Mouse (Mus musculus) megakaryocyte progenitor cell, adult 5-6 weeks (primary cell): ENCODE data around the gene Ksr2. TPM values are rescaled to one million over a fixed set of nuclear protein-coding genes. Genes with fewer than 3 reads are reported as not detected.

Source experiments
- ATAC-seq: replicated peaks from 2 replicates; pipeline ENCODE4 v1.8.0; 2016; ENCODE audit warnings: mild to moderate bottlenecking, moderate TSS enrichment, inconsistent platforms; ENCODE audit not compliant: poor library complexity
- total RNA-seq, 2 experiments: library from RNA; stranded (forward) in 1 of 2; stranded (reverse) in 1 of 2; fragments of 157-497, 149-512 nt in 1 of 2; fragments of 200-1000 nt in 1 of 2; gene quantifications; 2 replicates each; pipeline versions ENCODE4 v1.2.3 to v1.2.4; 2015 to 2017

Gene Ksr2
- total RNA-seq (2015) = 0.25 and 0.27 TPM in 2 replicates
- total RNA-seq (2017) = 0.03 and 0.17 TPM in 2 replicates

DNA sequence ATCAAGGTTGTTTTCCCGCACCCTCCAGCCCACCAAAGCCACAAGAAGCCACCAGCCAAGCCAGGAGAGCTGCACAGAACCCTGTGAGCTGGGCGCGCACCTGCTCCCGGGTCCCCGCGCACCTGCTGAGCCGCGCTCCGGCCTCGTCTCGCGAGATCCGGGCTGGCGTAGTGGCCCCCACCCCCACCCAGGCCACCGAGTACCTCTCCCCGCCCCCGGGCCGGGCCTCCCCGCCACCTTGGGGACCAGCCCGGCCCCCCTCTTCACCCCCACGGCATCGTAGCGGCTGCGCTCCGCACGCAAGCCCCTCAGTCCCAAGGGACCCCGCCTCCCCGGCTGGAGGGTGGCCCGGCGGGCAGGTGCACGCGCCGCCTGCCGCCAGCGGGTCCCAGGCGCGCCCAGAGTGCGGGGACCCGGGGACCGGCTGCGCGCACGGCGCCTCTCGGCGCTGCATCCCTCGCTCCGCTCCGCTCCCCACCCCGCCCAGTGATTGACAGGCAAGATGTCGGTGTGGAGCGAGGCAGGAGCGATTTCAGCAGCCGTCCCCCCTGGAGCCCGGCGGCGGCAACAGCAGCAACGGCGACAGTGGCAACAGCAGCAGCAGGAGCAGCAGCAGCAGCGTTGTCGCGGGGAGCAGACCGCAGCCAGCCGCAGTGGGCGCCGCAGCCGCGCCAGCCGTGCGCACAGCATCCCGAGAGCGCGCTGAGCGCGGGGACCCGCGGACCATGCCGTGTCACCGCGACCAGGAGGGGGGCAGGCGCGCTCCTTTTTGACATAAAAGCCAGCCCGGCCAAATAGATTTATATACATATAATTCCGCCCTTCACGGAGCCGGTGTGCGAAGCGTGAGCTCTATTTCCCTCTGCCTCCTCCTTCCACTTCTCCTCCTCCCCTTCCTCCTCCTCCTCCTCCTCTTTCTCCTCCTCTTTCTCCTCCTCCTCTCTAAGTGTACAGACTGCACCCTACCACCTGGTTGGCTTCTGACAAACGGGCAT lies at the start of gene Ksr2:
Gene Ksr2, plus strand, starts transcription at position 494 of the 995 bp plus-strand sequence.
- ATAC-seq = peak; percentile 42

DNA sequence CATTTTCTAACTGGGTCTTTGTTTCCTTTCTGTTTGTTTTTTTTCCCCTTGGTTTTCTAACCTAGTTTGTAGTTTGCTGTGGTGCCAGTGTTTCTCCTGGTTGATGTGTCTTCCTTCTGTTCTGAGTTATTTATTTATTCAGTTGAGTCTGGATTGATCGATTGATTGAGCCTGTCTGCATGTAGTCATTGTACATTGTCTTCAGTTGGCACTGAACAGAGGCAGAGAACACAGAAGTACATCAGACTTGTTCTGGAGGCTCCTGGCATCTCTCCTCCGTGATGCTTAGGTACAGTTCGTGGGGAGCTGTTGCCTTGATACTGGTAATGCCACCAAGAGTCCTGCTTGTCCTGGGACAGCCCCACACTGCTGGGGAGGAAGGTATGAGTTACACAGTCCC lies 49.0 kb upstream of the Ksr2 start:
- ATAC-seq = no peak

DNA sequence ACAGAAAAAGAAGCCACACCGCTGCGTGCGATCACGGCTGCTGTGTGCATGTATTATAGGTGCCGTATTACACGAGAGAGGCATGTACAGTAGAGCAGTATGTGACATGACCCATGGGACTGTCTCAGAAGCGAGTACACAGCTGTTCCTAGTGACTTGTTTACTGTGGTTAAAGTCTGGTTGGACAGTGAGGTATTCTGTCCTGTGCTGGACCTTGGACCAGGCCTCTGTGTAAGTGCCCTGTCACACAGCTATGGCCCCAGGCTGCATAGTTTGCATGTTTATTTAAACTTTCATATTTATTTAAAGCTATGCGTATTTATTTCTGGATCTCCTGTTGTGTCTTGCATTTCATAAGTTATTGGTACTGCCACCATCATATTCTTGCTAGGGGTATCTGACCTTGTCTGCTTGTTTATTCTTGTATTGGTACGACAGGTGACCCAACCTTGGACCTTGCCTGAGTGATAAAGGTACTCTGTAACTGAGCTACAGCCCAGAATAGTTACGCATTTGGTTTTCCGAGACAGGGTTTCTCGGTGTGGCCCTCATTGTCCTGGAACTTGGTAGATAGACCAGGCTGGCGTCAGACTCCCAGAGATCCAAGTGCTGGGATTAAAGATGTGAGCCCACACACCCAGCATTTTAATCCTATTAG lies 47.8 kb upstream of the Ksr2 start:
- no peak for ATAC-seq

DNA sequence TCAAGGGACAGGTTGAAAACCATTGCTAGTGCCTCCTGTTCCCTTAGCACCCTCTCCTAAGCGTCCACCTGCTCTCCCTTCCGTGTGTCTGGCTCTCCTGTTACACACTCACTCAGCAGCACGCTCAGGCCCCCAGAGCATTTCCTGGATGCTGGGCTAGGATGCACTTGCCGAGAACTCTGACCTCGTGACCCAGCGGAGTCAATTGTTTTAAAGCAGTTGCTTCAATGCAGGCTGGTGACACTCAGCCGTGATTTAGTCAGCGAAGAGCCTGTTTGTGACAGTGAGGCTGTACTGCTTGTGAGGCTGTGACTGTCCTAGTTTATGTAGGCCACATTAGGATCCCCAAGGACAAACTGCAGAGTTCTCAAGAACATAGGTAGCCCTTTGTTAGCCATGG lies 46.6 kb upstream of the Ksr2 start:
- ATAC-seq = no peak

DNA sequence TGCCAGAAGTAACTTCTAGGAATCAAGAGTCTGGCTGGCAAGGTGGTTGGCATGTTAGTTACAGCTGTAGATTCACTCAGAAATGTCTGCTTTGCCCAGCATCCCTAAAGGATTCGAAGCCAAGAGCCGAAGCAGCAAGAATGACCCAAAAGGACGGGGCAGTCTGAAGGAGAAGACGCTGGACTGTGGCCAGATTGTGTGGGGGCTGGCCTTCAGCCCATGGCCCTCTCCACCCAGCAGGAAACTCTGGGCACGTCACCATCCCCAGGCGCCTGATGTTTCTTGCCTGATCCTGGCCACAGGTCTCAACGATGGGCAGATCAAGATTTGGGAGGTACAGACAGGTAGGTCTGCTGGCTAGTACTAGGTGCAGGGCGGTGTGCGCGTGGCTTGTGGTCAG lies 43.2 kb upstream of the Ksr2 start:
- no peak for ATAC-seq

DNA sequence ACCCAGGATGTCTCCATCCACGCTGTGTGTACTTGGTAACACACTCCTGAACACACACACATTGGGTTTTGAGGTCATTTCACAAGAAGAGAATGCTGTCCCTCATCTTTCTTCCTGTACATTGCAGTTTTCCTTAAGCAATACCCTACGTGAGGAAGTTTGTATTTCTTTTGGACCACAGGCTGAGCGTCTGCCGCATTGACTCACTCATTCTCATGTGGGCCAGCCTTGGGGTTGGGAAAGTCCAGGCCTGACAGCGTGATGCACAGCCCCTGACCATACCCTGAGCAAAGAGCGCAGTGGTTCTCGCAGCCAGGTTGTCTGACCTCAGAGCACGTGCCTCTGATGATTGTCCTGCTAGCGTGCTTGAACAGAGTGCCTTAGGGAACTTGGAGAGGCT lies 40.4 kb upstream of the Ksr2 start:
- peak; percentile 53 for ATAC-seq

DNA sequence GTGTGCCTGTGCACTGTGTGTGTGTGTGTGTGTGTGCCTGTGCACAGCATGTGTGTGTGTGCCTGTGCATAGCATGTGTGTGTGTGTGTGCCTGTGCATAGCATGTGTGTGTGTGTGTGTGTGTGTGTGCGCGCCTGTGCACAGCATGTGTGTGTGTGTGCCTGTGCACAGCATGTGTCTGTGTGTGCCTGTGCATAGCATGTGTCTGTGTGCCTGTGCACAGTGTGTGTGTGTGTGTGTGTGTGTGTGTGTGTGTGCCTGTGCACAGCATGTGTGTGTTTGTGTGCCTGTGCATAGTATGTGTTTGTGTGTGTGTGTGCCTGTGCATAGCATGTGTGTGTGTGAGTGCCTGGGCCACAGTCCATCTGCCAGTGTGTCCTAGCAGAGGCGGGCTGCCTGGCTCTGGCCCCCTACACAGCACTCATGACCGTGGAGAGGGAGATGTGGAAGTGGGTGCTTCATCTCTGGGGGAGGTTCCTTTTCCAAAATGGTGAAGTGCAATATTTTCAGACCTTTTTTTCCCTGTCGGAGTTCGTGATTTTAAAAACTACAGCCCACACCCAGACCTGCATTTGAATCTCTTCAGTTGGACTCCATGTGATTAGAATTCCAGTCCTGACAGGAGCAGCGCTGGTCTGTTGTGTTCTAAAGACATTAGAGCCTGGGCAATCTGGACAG lies 39.3 kb upstream of the Ksr2 start:
- ATAC-seq = no peak

DNA sequence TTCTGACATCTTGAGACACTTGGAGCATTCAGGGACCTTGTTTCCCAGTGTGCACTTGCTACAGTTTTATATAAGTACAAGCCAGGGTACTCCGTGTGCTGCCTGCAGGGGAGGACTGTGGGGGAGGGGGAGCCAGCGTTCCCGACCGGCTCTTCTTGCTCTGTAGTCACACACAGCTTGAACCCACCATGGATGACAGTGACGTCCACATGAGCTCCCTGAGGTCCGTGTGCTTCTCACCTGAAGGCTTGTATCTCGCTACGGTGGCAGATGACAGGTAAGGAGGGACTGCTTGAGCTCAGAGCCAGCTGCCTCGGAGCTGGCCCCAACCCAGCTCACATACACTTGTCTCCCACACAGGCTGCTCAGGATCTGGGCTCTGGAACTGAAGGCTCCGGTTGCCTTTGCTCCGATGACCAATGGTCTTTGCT lies 37.5 kb upstream of the Ksr2 start:
- ATAC-seq = no peak

DNA sequence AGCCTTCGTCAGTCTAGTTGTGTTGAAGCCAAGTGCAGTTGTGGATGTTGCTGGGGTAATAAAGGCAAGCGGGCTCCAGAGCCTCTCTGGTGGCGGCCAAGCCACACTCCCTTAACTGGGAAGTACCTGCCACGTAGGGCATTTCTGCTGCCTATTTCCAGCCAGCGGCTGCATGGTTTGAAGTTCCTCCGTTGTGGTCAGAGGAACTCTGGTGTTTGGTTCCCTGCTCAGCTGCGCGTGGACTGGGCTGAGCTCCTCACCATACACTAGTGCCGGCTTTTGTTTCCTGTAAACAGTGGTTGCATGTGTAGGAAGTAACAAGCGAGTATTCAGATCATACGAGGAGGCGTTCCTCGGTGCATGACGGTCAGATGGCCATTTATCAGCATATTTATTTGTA lies 36.1 kb upstream of the Ksr2 start:
- ATAC-seq = peak; percentile 38

DNA sequence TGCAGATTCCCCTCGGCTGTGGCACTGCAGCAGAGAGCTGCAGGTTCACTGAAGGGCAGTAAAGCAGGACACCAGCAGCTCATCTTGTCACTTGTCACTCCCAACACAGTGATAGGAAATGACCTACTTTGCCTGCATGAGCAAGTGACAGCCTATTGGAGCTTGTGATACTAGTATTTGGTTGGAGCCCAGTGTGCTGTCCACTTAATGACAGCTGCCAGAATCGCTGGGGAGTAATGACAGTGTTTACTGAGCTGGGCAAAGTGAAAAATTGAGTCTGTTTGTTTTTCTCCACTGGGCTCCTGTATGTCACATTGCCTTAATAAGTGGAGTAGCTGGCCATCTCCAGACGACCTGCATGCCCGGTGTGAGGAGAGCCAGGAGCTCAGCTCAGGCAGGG lies 33.6 kb upstream of the Ksr2 start:
- ATAC-seq = no peak

DNA sequence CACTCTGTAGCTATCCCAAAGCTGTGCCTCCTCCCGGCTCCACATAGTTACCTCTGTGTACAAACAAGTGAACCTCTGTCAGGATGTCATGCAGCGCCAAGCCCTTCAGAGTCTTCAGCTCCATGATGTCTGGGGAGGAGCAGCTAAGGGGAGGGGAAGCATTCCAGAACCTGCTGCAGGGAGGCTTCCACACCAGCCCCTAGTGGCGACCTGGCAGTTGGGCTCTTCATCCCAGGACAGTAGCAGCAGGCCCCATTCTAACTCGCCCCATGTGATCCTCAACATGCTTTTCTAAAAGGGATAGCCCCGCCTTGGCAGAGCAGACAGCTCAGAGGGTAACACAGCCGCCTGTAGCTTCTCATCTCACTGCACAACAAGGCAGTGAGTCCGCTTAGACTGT lies 32.0 kb upstream of the Ksr2 start:
- no peak for ATAC-seq

DNA sequence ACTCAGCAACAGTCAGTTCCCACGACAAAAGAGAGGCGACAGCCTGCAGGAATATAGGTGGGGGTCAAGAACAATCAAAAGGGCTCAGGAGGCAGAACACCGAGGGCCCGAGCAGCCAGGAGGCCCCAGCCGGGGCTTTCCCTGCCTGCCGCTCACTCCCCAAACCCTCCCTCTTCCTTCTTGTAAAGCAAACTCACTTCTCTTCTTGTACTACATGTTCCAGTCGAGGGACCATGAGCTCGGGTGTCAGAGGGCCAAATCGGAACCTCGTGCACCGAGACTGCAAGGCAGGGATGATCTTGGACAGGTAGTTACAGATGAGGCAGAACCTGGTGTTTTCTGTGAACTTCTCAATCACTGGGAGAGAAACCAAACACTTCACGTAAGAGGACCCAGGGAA lies 30.6 kb upstream of the Ksr2 start:
- ATAC-seq = no peak

DNA sequence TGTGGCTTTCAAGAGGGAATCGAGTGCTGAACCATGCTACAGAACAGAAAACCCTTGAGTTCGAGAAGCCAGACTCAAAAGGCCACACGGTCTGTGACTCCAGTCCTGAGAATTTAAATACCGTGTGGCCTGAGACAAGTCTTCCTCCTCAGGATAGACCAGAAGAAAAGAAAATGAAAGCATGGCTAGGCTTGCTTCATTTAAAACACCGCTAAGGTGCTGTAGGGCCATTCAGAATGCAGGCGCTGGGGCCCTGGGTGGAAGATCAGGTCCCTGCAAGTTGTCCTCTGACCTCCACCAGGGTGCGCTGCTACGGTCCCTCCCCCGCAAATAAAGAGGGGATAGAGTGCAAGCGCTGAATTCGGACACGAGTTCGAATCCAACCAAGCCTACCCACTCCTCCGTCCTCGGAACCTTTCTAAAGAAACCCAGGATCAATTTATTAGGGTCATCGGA lies 25.5 kb upstream of the Ksr2 start:
- ATAC-seq = peak; percentile 72

DNA sequence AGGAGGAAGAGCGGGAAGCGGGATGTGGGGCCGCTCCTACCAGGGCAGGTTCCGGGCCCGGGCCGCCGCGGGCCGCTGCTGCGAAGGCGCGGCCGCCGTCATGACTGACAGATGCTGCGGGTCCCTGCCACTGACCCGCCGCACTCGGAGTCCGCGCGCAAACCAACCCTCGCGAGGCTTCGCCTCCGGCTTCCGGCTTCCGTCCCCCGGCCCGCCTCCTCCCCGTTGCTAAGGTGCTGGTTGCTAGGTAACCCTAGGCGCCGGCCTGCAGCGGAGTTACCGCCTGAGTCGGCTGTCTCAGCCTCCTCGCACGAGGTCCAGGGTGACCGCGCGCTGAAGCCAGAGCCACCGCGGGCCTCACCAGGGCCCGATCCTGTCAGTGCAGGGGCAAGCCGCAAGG lies 24.9 kb upstream of the Ksr2 start, which contains the start of gene Rfc5:
Gene Rfc5, minus strand, starts transcription at position 171 of the 400 bp plus-strand sequence.
- peak; percentile 92 for ATAC-seq

DNA sequence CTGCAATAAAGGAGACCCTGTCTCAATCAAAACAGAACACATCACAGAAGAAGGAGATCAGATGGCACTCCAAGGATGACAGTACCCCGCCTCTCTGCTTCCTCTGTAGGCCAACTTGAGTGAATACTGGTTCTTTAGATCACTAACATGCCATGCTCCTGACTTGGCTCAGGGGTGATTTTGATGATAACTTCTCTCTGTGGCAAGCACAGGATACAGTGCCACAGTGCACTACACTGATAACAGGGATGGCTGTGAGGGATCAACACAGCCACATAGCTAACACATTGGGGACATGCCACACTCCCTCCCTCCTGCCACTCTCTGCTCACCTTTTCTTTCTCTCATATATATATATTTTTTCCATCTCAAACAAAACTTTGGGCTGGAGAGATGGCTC lies 22.9 kb upstream of the Ksr2 start:
- peak; percentile 64 for ATAC-seq

DNA sequence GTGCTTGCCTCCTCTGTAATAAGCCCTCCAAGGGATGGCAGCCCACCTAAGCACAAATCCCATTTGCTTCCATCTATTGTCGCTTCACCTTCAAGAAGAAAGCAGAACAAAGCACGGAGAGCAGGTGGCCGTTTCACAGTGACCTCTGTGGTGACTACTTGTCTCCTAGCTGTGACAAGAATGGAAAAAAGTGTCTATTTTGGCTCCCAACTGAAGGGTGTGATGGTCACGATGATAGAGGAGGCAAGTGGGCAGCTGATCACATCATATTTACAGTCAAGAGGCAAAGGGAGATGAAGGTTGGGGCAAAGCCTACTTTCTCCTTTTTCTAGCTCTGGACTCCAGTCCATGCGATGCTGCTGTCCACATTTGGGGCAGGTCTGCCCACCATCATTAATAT lies 18.0 kb upstream of the Ksr2 start:
- no peak for ATAC-seq

DNA sequence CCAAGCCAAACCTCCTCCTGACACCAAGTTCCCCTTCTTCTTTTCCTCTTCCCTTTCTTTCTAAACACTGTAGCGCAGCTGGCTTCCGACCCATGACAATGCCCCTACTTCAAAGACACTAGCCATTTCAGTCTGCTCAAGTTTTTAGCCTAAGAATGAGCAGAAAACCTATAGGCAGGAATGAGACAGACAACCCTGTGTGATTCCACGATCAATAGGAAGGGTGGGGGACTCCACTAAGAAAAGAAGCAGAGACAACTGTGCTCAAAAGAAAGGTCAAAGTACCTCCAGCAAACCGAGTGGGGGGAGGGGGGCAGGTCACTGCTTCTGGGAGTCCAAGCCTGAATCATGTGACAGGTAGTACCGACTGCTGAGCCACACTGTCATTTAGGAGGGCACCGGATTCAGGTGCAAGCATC lies 17.2 kb upstream of the Ksr2 start:
- peak; percentile 87 for ATAC-seq

DNA sequence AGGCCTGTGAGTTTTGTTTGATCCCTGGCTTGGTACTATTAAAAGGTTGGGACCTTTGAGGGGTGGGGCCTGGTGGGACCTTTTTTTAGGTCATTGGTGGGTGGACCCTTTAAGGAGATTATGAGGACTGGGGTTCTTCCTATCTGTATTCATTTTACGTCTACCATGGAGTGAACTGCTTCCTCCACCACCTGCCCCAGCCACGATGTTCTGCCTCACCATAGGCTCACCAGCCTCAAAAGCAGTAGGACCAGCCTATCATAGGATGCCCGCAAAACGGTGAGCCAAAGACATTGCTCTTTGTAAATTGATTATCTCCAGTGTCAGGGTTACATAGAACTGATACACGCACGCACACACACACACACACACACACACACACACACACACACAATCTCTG lies 16.4 kb upstream of the Ksr2 start:
- no peak for ATAC-seq

DNA sequence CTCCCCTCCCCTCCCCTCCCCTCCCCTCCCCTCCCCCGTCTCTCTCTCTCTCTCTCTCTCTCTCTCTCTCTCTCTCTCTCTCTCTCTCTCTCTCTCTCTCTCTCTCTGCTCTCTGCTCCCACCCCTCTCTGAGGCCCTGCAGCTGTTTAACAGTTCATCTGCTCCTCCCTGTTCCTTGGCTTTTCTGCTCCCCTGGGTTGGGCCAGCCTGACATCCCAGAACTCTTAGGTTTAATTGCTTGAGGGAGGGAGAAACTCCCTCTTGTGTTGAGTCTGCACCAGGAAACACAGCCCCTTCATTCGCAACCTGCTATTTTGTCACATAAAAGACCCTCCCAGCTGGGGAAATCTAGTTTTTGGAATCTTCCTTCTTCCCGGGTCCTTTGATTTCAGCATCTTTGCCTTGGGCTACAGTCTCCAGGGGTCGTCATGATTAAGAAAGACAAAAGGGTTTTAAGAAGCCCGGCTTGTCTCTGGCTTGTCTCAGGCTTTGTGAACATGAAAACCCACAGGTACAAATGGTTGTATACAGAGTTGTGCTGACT lies 15.7 kb upstream of the Ksr2 start:
- no peak for ATAC-seq

DNA sequence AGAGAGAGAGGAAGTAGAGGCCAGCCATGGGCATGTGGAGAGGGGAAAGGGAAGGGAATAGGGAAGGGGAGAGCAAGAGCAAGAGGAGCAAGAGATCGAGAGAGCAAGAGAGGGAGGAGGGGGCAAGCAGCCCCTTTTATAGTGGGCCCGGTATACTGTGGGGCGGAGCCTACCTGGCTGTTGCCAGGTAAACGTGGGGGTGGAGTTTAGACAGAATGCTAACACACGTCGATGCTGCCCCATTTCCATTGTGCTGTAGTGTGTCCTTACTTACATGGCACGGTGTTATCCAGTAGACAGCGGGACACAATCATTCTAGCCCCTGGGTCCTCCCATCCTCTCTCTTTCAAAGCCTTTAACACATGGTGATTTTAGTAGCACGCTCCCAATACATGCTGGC lies 14.5 kb upstream of the Ksr2 start:
- no peak for ATAC-seq

DNA sequence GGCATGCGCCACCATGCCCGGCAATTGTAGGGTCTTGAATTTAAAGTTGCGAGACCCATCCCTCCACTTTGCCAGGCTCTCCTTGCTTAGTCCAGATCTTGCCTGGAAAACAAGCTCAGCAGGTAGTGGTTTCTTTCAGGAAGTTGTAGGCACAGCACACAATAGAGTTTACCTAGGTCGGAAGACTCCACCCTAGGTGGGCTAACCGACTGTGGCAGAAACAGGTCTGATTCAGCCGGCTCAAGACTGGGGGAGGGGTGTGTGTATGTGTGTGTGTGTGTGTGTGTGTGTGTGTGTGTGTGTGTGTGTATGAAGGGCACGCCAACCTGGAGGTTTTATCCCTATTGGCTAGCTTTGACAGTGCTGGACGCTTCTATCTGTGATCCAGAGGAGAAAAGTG lies 10.2 kb upstream of the Ksr2 start:
- ATAC-seq = no peak
